Comparison of ENCODE assay signal across 14 mouse cellular contexts in the genomic region with DNA sequence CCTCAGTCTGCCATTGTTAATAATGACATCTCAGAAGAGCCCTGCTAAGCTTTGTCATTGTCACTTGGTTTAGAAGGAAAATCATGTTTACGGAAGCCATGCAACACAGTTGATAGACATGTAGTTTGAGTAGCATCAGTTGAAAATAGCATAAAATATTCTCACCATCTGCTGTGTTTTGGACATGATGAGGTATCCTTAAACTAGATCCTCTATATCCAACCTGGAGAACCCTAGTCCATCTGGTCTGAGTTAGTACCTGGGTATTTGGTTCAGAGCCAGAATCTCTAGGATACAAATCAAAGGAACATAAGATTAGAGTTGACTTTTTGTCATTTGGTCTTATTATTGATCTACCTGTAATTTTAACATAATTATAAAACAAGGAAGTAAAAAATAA.
"Had no signal": no experiment of that assay in that cellular context is flagged by ENCODE, and none has a peak within 500 bp of the region (broad histone marks: within the 10 kb centered on the region; RNA-seq: fewer than 3 reads in every experiment).

No protein-coding gene starts in this region.

- DNase-seq: gastrocnemius, postnatal 10 days; gastrocnemius, postnatal 25 days; heart, adult 11 months; heart, adult 2 months; heart, postnatal 14 days; heart, postnatal 4 days; kidney, adult 18-20 months; kidney, adult 8-10 months; kidney, postnatal 10 days; kidney, postnatal 25 days; kidney, postnatal 4 days; liver; liver, embryonic 13.5 days; liver, postnatal 0 days had no signal
